Mouse (Mus musculus): Measurements from ENCODE around the gene Mms19.

Mms19 gene

DNA sequence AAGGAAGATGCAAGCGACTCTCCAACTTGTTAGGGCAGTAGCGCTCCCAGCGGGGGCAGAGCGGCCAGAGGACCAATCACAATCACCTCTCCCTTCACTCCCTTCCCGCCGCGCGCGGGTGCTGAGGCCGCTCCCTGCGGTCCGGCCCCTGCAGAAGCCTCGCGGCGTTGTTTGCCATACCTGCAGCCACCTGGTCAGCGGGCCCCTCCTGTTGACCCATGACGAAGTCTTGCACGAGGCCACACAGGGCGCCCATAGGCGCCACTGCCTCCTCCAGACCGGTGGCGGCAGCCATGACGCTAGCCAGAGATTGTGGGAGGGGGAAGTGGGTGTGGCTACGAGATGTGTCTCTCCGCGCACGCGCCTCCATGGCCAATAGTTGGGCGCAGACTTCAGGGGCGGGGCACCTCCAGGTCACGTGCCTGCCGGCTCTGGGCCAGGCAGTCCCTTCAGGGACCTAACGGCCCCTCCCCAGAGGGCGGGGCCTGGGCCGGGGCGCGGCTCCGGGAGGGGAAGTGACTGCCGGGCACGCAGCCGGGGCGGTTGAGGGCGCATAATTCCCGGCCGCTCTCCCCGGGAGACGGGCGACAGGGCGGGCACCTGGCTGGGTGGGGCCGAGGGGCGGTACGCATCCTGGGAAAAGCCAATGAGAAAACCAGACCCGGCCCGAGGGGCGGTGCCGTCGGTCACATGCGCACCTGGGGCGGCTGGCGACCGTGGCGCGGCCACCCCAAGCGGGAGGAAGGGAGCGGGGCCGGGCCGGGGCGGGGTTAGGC lies at the start of gene Mms19:
TSS of gene Mms19 (minus strand) at position 339 of the 776 bp plus-strand sequence.
- ATAC-seq (ENCODE audit: insufficient number of reproducible peaks, low FRiP score, low TSS enrichment), result peak; percentile 85

DNA sequence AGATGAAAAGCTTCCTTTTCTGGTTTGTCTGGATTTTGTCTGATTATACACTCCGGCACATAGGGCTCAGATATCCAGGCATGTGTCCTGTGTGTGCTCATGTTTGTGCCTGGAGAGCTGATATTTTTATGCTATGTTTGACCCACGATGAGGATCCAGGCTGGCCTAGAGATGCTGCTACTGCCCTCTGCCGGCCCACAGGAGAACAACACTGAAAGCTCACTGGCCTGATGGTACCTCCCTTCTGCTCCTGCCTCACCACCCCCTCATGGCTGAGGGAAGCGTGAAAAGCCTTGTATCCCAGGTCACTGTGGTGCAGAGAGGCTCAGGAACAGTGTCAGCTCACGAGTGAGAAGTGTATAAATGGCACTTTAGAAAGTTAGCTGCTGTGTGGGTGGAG lies 45.2 kb upstream of the Mms19 start:
- peak; percentile 77 for ATAC-seq (ENCODE audit: insufficient number of reproducible peaks, low FRiP score, low TSS enrichment)

GRCm38 (mm10) chr19:42022542-42022848 lies 41.5 kb upstream of the Mms19 start:
- ATAC-seq (ENCODE audit: insufficient number of reproducible peaks, low FRiP score, low TSS enrichment), result no peak

GRCm38 (mm10) chr19:42021681-42022541 lies 41.0 kb upstream of the Mms19 start:
- ATAC-seq (ENCODE audit: insufficient number of reproducible peaks, low FRiP score, low TSS enrichment), result no peak

DNA sequence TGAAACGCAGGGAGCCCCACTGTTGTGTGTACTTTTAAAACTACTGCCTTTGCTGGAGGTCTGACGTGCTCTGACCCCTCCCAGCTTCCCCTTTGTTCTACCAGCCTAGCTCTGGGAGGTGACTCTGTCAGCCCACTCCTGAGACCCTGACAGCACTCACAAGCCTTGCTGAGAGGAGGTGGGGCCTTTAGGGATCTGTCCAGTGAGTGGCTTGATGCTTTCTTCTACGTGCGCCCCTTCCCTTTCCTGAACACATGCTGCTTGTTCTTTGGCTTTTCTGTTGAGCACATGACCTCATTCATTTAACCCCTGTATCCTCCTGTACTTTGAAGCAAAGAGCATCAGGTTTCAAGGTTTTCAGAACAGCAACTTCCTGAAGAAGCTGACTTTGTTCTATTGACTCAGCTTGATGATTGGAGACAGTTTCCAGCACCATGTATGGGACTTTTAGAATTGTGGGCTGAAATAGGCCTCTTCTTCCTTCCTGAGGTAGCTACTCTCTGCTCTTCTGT lies 38.1 kb upstream of the Mms19 start:
- ATAC-seq (ENCODE audit: insufficient number of reproducible peaks, low FRiP score, low TSS enrichment), result no peak

- peak; percentile 92 for ATAC-seq (ENCODE audit: insufficient number of reproducible peaks, low FRiP score, low TSS enrichment)
Measured at GRCm38 (mm10) chr19:42017399-42018247, 36.7 kb upstream of the Mms19 start.

DNA sequence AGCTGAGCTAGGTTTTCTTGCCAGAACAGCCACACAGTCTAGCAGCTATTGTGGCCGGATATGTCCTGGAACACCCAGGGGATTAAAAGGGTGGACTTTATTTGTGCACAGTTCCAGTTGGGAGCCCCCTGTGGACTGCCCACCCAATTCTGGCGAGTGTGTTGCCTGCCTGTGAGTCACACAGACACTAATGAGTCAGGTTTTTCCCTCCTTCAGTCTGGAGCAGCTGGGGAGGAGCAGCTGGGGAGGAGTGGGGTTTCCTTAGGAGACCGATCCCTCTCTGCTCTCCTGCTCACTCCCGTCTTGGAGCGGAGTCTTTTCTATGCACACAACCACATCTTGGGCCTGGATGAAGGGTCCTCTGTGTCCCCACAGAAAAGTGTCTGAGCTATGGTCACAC lies 35.9 kb upstream of the Mms19 start:
- no peak for ATAC-seq (ENCODE audit: insufficient number of reproducible peaks, low FRiP score, low TSS enrichment)

- ATAC-seq (ENCODE audit: insufficient number of reproducible peaks, low FRiP score, low TSS enrichment), result no peak
Measured at GRCm38 (mm10) chr19:42016251-42016650, 35.3 kb upstream of the Mms19 start.

GRCm38 (mm10) chr19:42015001-42015400 lies 34.0 kb upstream of the Mms19 start:
- ATAC-seq (ENCODE audit: insufficient number of reproducible peaks, low FRiP score, low TSS enrichment), result no peak

DNA sequence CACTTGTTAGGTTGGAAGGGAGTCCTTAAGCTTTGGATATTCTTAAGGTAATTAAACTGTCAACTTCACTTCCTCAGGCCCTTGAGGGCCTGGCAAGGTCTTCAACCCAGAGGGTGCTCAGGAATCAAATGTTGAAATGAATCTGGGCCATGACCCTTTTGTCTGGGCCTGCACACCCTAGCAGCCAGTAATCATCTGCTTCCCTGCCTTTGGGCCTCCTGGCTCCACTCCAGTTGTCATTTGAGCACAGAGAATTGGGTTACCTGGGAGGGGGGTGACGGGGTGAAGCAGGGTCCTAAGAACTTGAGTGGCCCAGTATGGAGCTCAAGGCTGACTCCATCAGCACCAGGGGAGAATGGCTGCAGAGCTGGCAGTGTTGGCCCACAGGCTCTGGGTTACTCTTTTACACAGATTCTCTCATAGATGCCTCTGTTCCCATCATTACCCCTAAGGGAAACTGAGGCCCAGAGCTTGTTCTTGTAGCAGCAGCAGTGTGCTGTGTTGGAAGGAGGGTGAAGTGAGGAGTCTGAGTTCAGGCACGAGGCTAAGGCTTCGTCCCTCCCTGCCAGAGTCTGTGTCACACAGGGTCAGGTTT lies 33.4 kb upstream of the Mms19 start:
- no peak for ATAC-seq (ENCODE audit: insufficient number of reproducible peaks, low FRiP score, low TSS enrichment)

- no peak for ATAC-seq (ENCODE audit: insufficient number of reproducible peaks, low FRiP score, low TSS enrichment)
Measured at GRCm38 (mm10) chr19:42011123-42011522, 30.2 kb upstream of the Mms19 start.

- ATAC-seq (ENCODE audit: insufficient number of reproducible peaks, low FRiP score, low TSS enrichment), result no peak
Measured at GRCm38 (mm10) chr19:42010436-42010835, 29.5 kb upstream of the Mms19 start.

GRCm38 (mm10) chr19:42009067-42009466 lies 28.1 kb upstream of the Mms19 start:
- ATAC-seq (ENCODE audit: insufficient number of reproducible peaks, low FRiP score, low TSS enrichment), result no peak

- ATAC-seq (ENCODE audit: insufficient number of reproducible peaks, low FRiP score, low TSS enrichment), result no peak
Measured at GRCm38 (mm10) chr19:42008586-42008985, 27.6 kb upstream of the Mms19 start.

- ATAC-seq (ENCODE audit: insufficient number of reproducible peaks, low FRiP score, low TSS enrichment), result no peak
Measured at GRCm38 (mm10) chr19:42006568-42006967, 25.6 kb upstream of the Mms19 start.

DNA sequence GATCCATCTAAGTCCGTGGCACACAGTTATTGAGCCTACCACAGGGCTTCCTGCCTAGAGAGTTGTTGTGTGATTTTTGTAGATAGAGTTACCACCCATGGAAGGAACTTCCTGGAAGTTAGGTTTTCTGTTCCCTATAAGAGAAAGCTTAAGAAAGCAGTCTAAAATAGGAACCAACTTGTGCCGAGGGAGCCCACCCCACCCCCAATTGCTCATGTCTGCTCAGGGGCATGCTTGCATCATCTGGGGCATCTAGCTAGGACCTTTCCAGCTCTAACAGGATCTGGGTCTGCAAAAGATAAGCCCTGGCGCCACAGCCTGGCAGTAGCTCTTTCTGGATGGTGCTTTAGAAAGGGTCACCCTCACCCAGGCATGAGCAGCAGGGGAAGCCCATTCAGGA lies 24.7 kb upstream of the Mms19 start:
- ATAC-seq (ENCODE audit: insufficient number of reproducible peaks, low FRiP score, low TSS enrichment), result no peak

GRCm38 (mm10) chr19:42004258-42004657 lies 23.3 kb upstream of the Mms19 start:
- no peak for ATAC-seq (ENCODE audit: insufficient number of reproducible peaks, low FRiP score, low TSS enrichment)

DNA sequence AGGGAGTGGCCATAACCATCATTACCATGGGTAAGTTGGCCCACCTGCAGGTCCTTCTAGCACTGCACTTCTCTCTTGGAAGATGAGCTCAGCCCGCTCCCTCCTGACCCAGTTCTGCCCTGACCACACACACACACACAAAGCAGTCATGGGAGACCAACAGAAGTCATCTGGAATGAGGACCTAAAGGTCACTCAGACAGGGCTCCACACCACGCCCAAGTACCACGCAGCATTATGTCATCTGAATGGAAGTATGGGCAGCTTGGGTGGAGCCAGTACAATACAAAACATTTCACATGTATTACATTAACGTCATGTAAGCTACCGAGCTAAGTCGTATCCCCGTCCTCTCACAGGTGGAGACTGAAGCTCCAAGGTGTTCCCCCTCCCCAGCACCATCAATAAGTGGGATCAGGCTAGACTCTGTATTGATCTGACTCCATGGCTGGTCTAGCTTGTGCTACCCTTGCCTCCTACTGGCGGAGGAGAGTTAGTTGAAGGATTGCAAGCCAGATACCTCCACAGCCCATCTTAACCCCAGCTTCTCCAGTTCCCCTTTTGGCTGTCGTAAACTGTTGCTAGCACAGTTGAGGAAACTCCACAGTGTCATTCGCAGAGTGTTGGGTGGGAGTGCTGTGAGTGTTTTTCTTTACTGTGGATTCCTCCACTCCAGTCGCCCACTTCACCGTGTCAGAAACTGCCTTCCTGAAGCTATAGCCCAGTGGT lies 20.5 kb upstream of the Mms19 start:
- no peak for ATAC-seq (ENCODE audit: insufficient number of reproducible peaks, low FRiP score, low TSS enrichment)

- ATAC-seq (ENCODE audit: insufficient number of reproducible peaks, low FRiP score, low TSS enrichment), result no peak
Measured at GRCm38 (mm10) chr19:42000446-42000958, 19.5 kb upstream of the Mms19 start.
